Mouse (Mus musculus) hindbrain, embryonic 14.5 days (tissue): ENCODE results near the gene Gm48551. TPM values are rescaled to one million over a fixed set of nuclear protein-coding genes. Genes with fewer than 3 reads are reported as not detected.
A peak's percentile ranks its signal among the peaks of the same experiment; 100 is the strongest.

ENCODE experiments used
- ATAC-seq: fragments of 200-750 bp; cut with Nextera tagmentation; 2 replicates; pipeline ENCODE4 v1.8.0; 2017; ENCODE audit warnings: moderate number of reproducible peaks, mild to moderate bottlenecking, moderate TSS enrichment, moderate library complexity; ENCODE audit not compliant: low FRiP score
- DNase-seq: peaks from one replicate; pipeline ENCODE4 v3.0.0-alpha.2; 2015; ENCODE audit warnings: low spot score
- H3K27ac ChIP-seq: fragments of 300-500 bp; sonication (generic); 2 replicates; pipeline ENCODE4 v1.5.1; 2014; ENCODE audit warnings: mild to moderate bottlenecking, moderate library complexity
- H3K27me3 ChIP-seq: fragments of 300-500 bp; sonication (generic); 2 replicates; pipeline ENCODE4 v1.6.1; 2014; ENCODE audit warnings: mild to moderate bottlenecking, low read length, mixed read lengths; ENCODE audit not compliant: control insufficient read depth, insufficient read depth
- H3K36me3 ChIP-seq: fragments of 300-500 bp; sonication (generic); replicated peaks from 2 replicates; pipeline ENCODE4 v1.6.1; 2014; ENCODE audit not compliant: control insufficient read depth, insufficient read depth
- H3K4me1 ChIP-seq: fragments of 300-500 bp; sonication (generic); replicated peaks from 2 replicates; pipeline ENCODE4 v1.6.1; 2014; ENCODE audit warnings: antibody characterized with exemption, low read length, mixed read lengths; ENCODE audit not compliant: control insufficient read depth, insufficient read depth
- H3K4me2 ChIP-seq: fragments of 300-500 bp; sonication (generic); replicated peaks from 2 replicates; pipeline ENCODE4 v1.6.1; 2014; ENCODE audit warnings: mild to moderate bottlenecking, moderate library complexity
- H3K4me3 ChIP-seq: fragments of 300-500 bp; sonication (generic); replicated peaks from 2 replicates; pipeline ENCODE4 v1.5.1; 2014; ENCODE audit warnings: mild to moderate bottlenecking, low read length
- H3K9ac ChIP-seq: fragments of 300-500 bp; sonication (generic); 2 replicates; pipeline ENCODE4 v1.6.1; 2014
- H3K9me3 ChIP-seq: fragments of 300-500 bp; sonication (generic); 2 replicates; pipeline ENCODE4 v1.6.1; 2016; ENCODE audit warnings: low read length; ENCODE audit not compliant: control insufficient read depth
- whole genome bisulfite sequencing: fragments of 180-500 bp; shearing (Covaris S2); extraction: QIAGEN DNeasy Blood & Tissue Kit; methylation state at CpG from one replicate; pipeline ENCODE4 v1.1.7; 2014; 5-methylcytosine and 5-hydroxymethylcytosine counted together
- polyA plus RNA-seq: library from polyadenylated mRNA; unstranded; fragments of >200 nt; fragmentation: Nextera tagmentation; extraction: Ambion mirVana; gene quantifications from 2 replicates; pipeline ENCODE4 v1.2.1, GENCODE M21; 2014

Gene Gm48551
- polyA plus RNA-seq, 1 experiment from 2014 or later = 5.7 TPM

GRCm38 (mm10) chr10:81428507-81428870 is 44.2 kb downstream of the Gm48551 start:
- Histone ChIP-seq H3K36me3 (no peaks in the 10 kb centered on the region), H3K27ac (no peak overlapping the region), H3K9me3 (no peaks in the 10 kb centered on the region), H3K4me1 (peaks cover 41% of the 10 kb centered on the region), H3K4me2 (no peak overlapping the region), H3K9ac (no peak overlapping the region), H3K27me3 (peaks cover 40% of the 10 kb centered on the region), H3K4me3 (no peak overlapping the region)
- ATAC-seq (no peak), DNase-seq (no peak)
- 92% methylated on average over 7 of the region's 7 CpGs for WGBS

- H3K27me3 ChIP-seq = peaks cover 40% of the 10 kb centered on the region
- no peak overlapping the region for H3K27ac ChIP-seq
- peak overlapping the region; percentile 80 for H3K4me3 ChIP-seq
- ATAC-seq (no peak), DNase-seq (no peak)
- peaks cover 41% of the 10 kb centered on the region for H3K4me1 ChIP-seq
- no peaks in the 10 kb centered on the region for H3K36me3 ChIP-seq
- peak overlapping the region; percentile 88 for H3K4me2 ChIP-seq
- H3K9me3 ChIP-seq = no peaks in the 10 kb centered on the region
- H3K9ac ChIP-seq = no peak overlapping the region
- WGBS = 16% methylated on average over 2 of the region's 2 CpGs
Observed at GRCm38 (mm10) chr10:81429092-81429491, 44.8 kb downstream of the Gm48551 start.

GRCm38 (mm10) chr10:81429605-81430061 is 45.4 kb downstream of the Gm48551 start:
- Histone ChIP-seq H3K4me1 (peaks cover 41% of the 10 kb centered on the region), H3K27ac (peak overlapping the region; percentile 97), H3K36me3 (no peaks in the 10 kb centered on the region), H3K4me2 (peak overlapping the region; percentile 88), H3K27me3 (peaks cover 36% of the 10 kb centered on the region), H3K9me3 (no peaks in the 10 kb centered on the region), H3K4me3 (peak overlapping the region; percentile 80), H3K9ac (peak overlapping the region; percentile 87)
- ATAC-seq (peak; percentile 1; the same call in 1 of the 2 replicates), DNase-seq (peak; percentile 49)
- 0% methylated on average over 19 of the region's 20 CpGs for WGBS

GRCm38 (mm10) chr10:81430141-81430830 is 46.0 kb downstream of the Gm48551 start:
- peak overlapping the region; percentile 80 for H3K4me3 ChIP-seq
- no peaks in the 10 kb centered on the region for H3K9me3 ChIP-seq
- H3K4me2 ChIP-seq = peak overlapping the region; percentile 88
- WGBS = under 1% methylated on average over 33 of the region's 89 CpGs
- ATAC-seq (peak; percentile 13; the same call in 1 of the 2 replicates), DNase-seq (peak; percentile 85)
- H3K27ac ChIP-seq = peak overlapping the region; percentile 97
- peaks cover 41% of the 10 kb centered on the region for H3K4me1 ChIP-seq
- H3K27me3 ChIP-seq = peaks cover 32% of the 10 kb centered on the region
- H3K9ac ChIP-seq = peak overlapping the region; percentile 87
- H3K36me3 ChIP-seq = no peaks in the 10 kb centered on the region

- H3K9ac ChIP-seq = peak overlapping the region; percentile 87
- no peaks in the 10 kb centered on the region for H3K9me3 ChIP-seq
- H3K4me1 ChIP-seq = peaks cover 41% of the 10 kb centered on the region
- 2% methylated on average over 53 of the region's 70 CpGs for WGBS
- peaks cover 25% of the 10 kb centered on the region for H3K27me3 ChIP-seq
- peak; percentile 11; the same call in 1 of the 2 replicates for ATAC-seq
- peak; percentile 66 for DNase-seq
- peak overlapping the region; percentile 97 for H3K27ac ChIP-seq
- peak overlapping the region; percentile 88 for H3K4me2 ChIP-seq
- peak overlapping the region; percentile 80 for H3K4me3 ChIP-seq
- no peaks in the 10 kb centered on the region for H3K36me3 ChIP-seq
Observed at GRCm38 (mm10) chr10:81430831-81431525, 46.7 kb downstream of the Gm48551 start.

GRCm38 (mm10) chr10:81431526-81432168 is 47.4 kb downstream of the Gm48551 start:
- ATAC-seq (no peak), DNase-seq (peak; percentile 43)
- no peaks in the 10 kb centered on the region for H3K9me3 ChIP-seq
- peaks cover 35% of the 10 kb centered on the region for H3K4me1 ChIP-seq
- WGBS = 17% methylated on average over 15 of the region's 15 CpGs
- H3K36me3 ChIP-seq = no peaks in the 10 kb centered on the region
- H3K27ac ChIP-seq = peak overlapping the region; percentile 97; the same call in 1 of the 2 replicates
- H3K4me3 ChIP-seq = peak overlapping the region; percentile 80
- H3K4me2 ChIP-seq = peak overlapping the region; percentile 88
- H3K9ac ChIP-seq = peak overlapping the region; percentile 87
- peaks cover 23% of the 10 kb centered on the region for H3K27me3 ChIP-seq

GRCm38 (mm10) chr10:81432169-81432867 is 48.1 kb downstream of the Gm48551 start:
- H3K27me3 ChIP-seq = peaks cover 17% of the 10 kb centered on the region
- WGBS = 62% methylated on average over 21 of the region's 21 CpGs
- DNase-seq (no peak), ATAC-seq (no peak; the same call in 1 of the 2 replicates)
- H3K4me2 ChIP-seq = peak overlapping the region; percentile 44
- H3K27ac ChIP-seq = no peak overlapping the region
- peak overlapping the region; percentile 10 for H3K4me3 ChIP-seq
- H3K4me1 ChIP-seq = peaks cover 28% of the 10 kb centered on the region
- H3K9me3 ChIP-seq = no peaks in the 10 kb centered on the region
- H3K9ac ChIP-seq = no peak overlapping the region
- H3K36me3 ChIP-seq = no peaks in the 10 kb centered on the region

GRCm38 (mm10) chr10:81432868-81433262 is 48.6 kb downstream of the Gm48551 start:
- H3K4me2 ChIP-seq = peak overlapping the region; percentile 44
- DNase-seq (peak; percentile 95), ATAC-seq (peak; percentile 89)
- WGBS = 2% methylated on average over 17 of the region's 17 CpGs
- H3K27me3 ChIP-seq = peaks cover 11% of the 10 kb centered on the region
- H3K36me3 ChIP-seq = no peaks in the 10 kb centered on the region
- H3K4me1 ChIP-seq = peaks cover 27% of the 10 kb centered on the region
- H3K9ac ChIP-seq = no peak overlapping the region
- no peak overlapping the region for H3K27ac ChIP-seq
- H3K9me3 ChIP-seq = no peaks in the 10 kb centered on the region
- peak overlapping the region; percentile 15 for H3K4me3 ChIP-seq
